Mouse (Mus musculus): ENCODE measurements around the gene Ralgps2. TPM values are rescaled to one million over a fixed set of nuclear protein-coding genes. Genes with fewer than 3 reads are reported as not detected.

Ralgps2 gene
- polyA plus RNA-seq, 1 experiment from 2014 or later, result 71.2 TPM

GRCm38 (mm10) chr1:156777896-156778295 is 161.5 kb downstream of the Ralgps2 start:
- ATAC-seq (ENCODE audit: low FRiP score, low read depth), result no peak
- Histone ChIP-seq H3K27me3 (no peaks in the 10 kb centered on the region), H3K4me1 (peaks cover 69% of the 10 kb centered on the region), H3K4me3 (no peak overlapping the region), H3K9ac (no peak overlapping the region), H3K9me3 (no peaks in the 10 kb centered on the region), H3K4me2 (replicated peaks) (no peak overlapping the region), H3K36me3 (no peaks in the 10 kb centered on the region), H3K27ac (no peak overlapping the region)
- 81% methylated on average over 4 of the region's 4 CpGs for WGBS

GRCm38 (mm10) chr1:156775983-156776382 is 163.4 kb downstream of the Ralgps2 start:
- no peaks in the 10 kb centered on the region for H3K27me3 ChIP-seq
- no peaks in the 10 kb centered on the region for H3K9me3 ChIP-seq
- no peaks in the 10 kb centered on the region for H3K36me3 ChIP-seq
- H3K4me2 ChIP-seq (replicated peaks), result no peak overlapping the region
- ATAC-seq (ENCODE audit: low FRiP score, low read depth), result no peak
- 57% methylated on average over 7 of the region's 7 CpGs for WGBS
- no peak overlapping the region for H3K9ac ChIP-seq
- peaks cover 60% of the 10 kb centered on the region for H3K4me1 ChIP-seq
- no peak overlapping the region for H3K4me3 ChIP-seq
- peak overlapping the region; percentile 39; the same call in 1 of the 2 replicates for H3K27ac ChIP-seq

DNA sequence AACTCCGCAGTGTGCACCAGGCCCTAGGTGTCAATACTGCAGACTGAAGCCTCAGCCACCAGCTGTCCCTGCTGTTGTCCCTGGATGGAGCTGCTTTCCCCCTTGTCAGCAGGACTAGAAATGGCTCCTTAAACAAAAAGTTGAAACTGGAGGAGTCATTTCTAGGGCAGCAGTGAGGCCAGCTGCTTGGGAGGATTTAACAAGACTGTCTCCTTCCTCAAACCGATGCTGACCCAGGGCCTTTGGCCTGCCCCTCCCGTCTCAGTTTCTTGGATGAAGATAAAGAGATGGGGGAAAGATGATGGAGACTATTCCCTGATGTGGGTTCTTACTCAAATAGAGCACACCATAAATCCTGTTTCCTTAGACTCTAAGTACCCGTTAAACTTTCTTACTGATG is 164.2 kb downstream of the Ralgps2 start:
- no peak overlapping the region for H3K9ac ChIP-seq
- no peak for ATAC-seq (ENCODE audit: low FRiP score, low read depth)
- H3K27me3 ChIP-seq, result no peaks in the 10 kb centered on the region
- H3K4me2 ChIP-seq (replicated peaks), result no peak overlapping the region
- H3K4me3 ChIP-seq, result no peak overlapping the region
- 68% methylated on average over 4 of the region's 4 CpGs for WGBS
- H3K36me3 ChIP-seq, result no peaks in the 10 kb centered on the region
- H3K4me1 ChIP-seq, result peaks cover 60% of the 10 kb centered on the region
- peak overlapping the region; percentile 40; the same call in 1 of the 2 replicates for H3K27ac ChIP-seq
- H3K9me3 ChIP-seq, result no peaks in the 10 kb centered on the region

GRCm38 (mm10) chr1:156770845-156771244 is 168.6 kb downstream of the Ralgps2 start:
- Histone ChIP-seq H3K27ac (no peak overlapping the region; the same call in 1 of the 2 replicates), H3K4me1 (peaks cover 45% of the 10 kb centered on the region), H3K36me3 (peaks cover 11% of the 10 kb centered on the region; the same call in 1 of the 2 replicates), H3K4me3 (no peak overlapping the region), H3K27me3 (no peaks in the 10 kb centered on the region), H3K9ac (no peak overlapping the region), H3K9me3 (peaks cover 15% of the 10 kb centered on the region), H3K4me2 (replicated peaks) (no peak overlapping the region)
- 94% methylated on average over 10 of the region's 10 CpGs for WGBS
- ATAC-seq (ENCODE audit: low FRiP score, low read depth), result no peak

- no peak for ATAC-seq (ENCODE audit: low FRiP score, low read depth)
- peak overlapping the region; percentile 84 for H3K27ac ChIP-seq
- peaks cover 11% of the 10 kb centered on the region; the same call in 1 of the 2 replicates for H3K36me3 ChIP-seq
- peaks cover 37% of the 10 kb centered on the region for H3K4me1 ChIP-seq
- peaks cover 15% of the 10 kb centered on the region for H3K9me3 ChIP-seq
- H3K9ac ChIP-seq, result no peak overlapping the region
- no peak overlapping the region; the same call in 1 of the 2 replicates for H3K4me2 ChIP-seq (replicated peaks)
- H3K27me3 ChIP-seq, result no peaks in the 10 kb centered on the region
- WGBS, result 70% methylated on average over 18 of the region's 18 CpGs
- H3K4me3 ChIP-seq, result no peak overlapping the region
Observed at GRCm38 (mm10) chr1:156769621-156770297, 169.7 kb downstream of the Ralgps2 start.

DNA sequence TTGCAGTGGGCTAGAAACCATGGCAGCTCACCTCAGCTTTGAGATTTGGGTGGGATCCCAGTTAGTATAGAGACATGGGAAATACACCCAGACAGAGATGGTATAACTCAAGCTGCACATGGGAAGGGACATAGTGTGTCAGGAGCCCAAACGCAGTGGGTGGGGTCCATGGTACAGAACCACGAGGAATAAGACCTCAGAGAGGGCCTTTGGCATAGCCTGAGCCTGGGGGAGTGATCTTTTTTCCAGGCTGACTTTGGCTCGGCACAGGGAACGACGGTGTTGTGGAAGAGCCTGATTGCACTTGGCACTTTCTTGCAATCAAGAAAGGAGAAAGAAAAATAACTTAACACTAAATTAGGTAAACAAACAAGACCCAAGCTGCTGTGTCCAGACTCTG is 170.3 kb downstream of the Ralgps2 start:
- no peaks in the 10 kb centered on the region for H3K27me3 ChIP-seq
- peaks cover 37% of the 10 kb centered on the region for H3K4me1 ChIP-seq
- no peak overlapping the region for H3K9ac ChIP-seq
- no peak for ATAC-seq (ENCODE audit: low FRiP score, low read depth)
- H3K27ac ChIP-seq, result peak overlapping the region; percentile 84
- H3K36me3 ChIP-seq, result peaks cover 11% of the 10 kb centered on the region; the same call in 1 of the 2 replicates
- 44% methylated on average over 5 of the region's 5 CpGs for WGBS
- peaks cover 15% of the 10 kb centered on the region for H3K9me3 ChIP-seq
- H3K4me2 ChIP-seq (replicated peaks), result no peak overlapping the region
- H3K4me3 ChIP-seq, result no peak overlapping the region

GRCm38 (mm10) chr1:156765311-156765710 is 174.1 kb downstream of the Ralgps2 start:
- H3K4me1 ChIP-seq, result peaks cover 41% of the 10 kb centered on the region
- peaks cover 15% of the 10 kb centered on the region for H3K9me3 ChIP-seq
- H3K9ac ChIP-seq, result no peak overlapping the region
- no peak overlapping the region for H3K4me3 ChIP-seq
- peaks cover 11% of the 10 kb centered on the region; the same call in 1 of the 2 replicates for H3K36me3 ChIP-seq
- 98% methylated on average over 3 of the region's 3 CpGs for WGBS
- H3K27ac ChIP-seq, result no peak overlapping the region
- no peaks in the 10 kb centered on the region for H3K27me3 ChIP-seq
- ATAC-seq (ENCODE audit: low FRiP score, low read depth), result no peak
- no peak overlapping the region for H3K4me2 ChIP-seq (replicated peaks)

- WGBS, result 74% methylated on average over 6 of the region's 6 CpGs
- Histone ChIP-seq H3K9me3 (peaks cover 15% of the 10 kb centered on the region), H3K4me3 (no peak overlapping the region), H3K36me3 (peaks cover 11% of the 10 kb centered on the region; the same call in 1 of the 2 replicates), H3K9ac (no peak overlapping the region), H3K27ac (no peak overlapping the region), H3K4me1 (peaks cover 41% of the 10 kb centered on the region), H3K4me2 (replicated peaks) (no peak overlapping the region), H3K27me3 (no peaks in the 10 kb centered on the region)
- ATAC-seq (ENCODE audit: low FRiP score, low read depth), result no peak
Observed at GRCm38 (mm10) chr1:156764584-156764983, 174.8 kb downstream of the Ralgps2 start.

GRCm38 (mm10) chr1:156763280-156763679 is 176.1 kb downstream of the Ralgps2 start:
- Histone ChIP-seq H3K27me3 (no peaks in the 10 kb centered on the region), H3K27ac (peak overlapping the region; percentile 55; the same call in 1 of the 2 replicates)
- WGBS, result 94% methylated on average over 6 of the region's 6 CpGs

GRCm38 (mm10) chr1:156761430-156761801 is 178.0 kb downstream of the Ralgps2 start:
- Histone ChIP-seq H3K36me3 (0 out of 2 replicates have a peak, but pooled peaks cover 4% of the 10 kb centered on the region), H3K9me3 (peaks cover 6% of the 10 kb centered on the region), H3K4me1 (peaks cover 61% of the 10 kb centered on the region), H3K27me3 (no peaks in the 10 kb centered on the region), H3K4me2 (replicated peaks) (peak overlapping the region; percentile 48), H3K9ac (peak overlapping the region; percentile 43; the same call in 1 of the 2 replicates), H3K4me3 (no peak overlapping the region), H3K27ac (peak overlapping the region; percentile 96)
- 22% methylated on average over 10 of the region's 10 CpGs for WGBS
- peak; percentile 64 for ATAC-seq (ENCODE audit: low FRiP score, low read depth)

More at GRCm38 (mm10) chr1:156763280-156763679, 176.1 kb downstream of the Ralgps2 start:
- Histone ChIP-seq H3K4me1 (peaks cover 47% of the 10 kb centered on the region), H3K9me3 (peaks cover 15% of the 10 kb centered on the region), H3K4me2 (replicated peaks) (no peak overlapping the region), H3K4me3 (no peak overlapping the region), H3K9ac (no peak overlapping the region), H3K36me3 (peaks cover 11% of the 10 kb centered on the region; the same call in 1 of the 2 replicates)
- no peak for ATAC-seq (ENCODE audit: low FRiP score, low read depth)

DNA sequence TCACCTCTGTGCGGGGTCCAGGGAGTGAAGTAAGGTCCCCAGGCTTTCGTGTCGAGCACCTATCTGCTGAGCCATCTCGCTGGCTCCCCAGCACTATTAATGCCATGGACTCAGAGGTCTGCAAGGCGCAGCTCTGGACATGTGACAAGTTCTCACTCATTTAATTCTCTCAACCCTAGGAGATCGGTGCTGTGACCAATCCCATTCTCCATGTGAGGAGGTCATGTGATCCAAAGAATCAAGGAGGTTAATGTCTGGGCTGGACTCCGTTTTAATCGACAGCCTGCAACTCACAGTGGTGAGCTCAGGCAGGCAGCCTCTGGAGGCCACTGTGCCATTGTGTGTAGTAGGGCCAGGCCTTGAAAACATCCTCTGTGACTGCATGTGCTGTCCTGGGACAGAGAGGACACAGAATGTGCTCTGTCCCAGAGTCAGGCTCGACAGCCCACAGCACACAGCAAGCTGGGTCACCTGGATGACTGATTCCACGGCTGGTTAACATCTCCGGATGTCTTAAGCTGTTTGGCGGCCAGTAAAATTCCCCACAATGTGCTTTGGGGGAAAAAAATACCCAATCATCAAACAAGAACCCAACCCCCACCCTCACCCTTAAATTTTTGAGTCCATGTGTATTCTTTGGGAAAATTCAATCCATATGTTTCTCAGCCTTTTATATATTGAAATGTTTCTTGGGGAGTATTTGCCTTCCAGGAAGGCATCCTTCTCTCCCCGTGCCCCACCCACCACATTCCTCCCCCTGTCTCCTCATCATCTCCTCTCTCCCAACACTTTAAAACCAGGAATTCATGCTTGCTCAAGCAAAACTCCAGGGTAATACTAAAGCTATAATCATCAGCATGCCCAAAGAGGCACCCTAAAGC is 178.6 kb downstream of the Ralgps2 start:
- Histone ChIP-seq H3K36me3 (no peaks in the 10 kb centered on the region), H3K9ac (peak overlapping the region; percentile 43; the same call in 1 of the 2 replicates), H3K4me1 (peaks cover 64% of the 10 kb centered on the region), H3K4me2 (replicated peaks) (peak overlapping the region; percentile 48), H3K27ac (peak overlapping the region; percentile 96), H3K9me3 (no peaks in the 10 kb centered on the region), H3K4me3 (no peak overlapping the region), H3K27me3 (no peaks in the 10 kb centered on the region)
- ATAC-seq (ENCODE audit: low FRiP score, low read depth), result peak; percentile 85
- WGBS, result 34% methylated on average over 13 of the region's 13 CpGs

DNA sequence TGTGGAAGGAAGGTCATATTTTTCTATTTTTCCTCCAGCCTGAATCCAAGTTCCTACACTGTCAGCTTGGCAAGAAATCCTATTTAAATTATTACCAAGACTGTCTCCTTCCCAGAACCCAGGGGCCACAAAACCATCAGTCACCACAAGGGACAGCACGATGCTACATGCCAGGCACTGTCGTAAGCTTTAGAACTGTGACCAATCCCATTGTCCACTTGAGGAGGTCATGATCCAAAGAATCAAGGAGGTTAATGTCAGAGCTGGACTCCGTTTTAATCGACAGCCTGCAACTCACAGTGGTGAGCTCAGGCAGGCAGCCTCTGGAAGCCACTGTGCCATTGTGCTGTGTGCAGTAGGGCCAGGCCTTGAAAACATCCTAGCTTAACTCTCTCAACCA is 181.1 kb downstream of the Ralgps2 start:
- Histone ChIP-seq H3K27me3 (no peaks in the 10 kb centered on the region), H3K9me3 (no peaks in the 10 kb centered on the region), H3K4me1 (peaks cover 89% of the 10 kb centered on the region), H3K36me3 (no peaks in the 10 kb centered on the region), H3K4me2 (replicated peaks) (no peak overlapping the region), H3K27ac (peak overlapping the region; percentile 35; the same call in 1 of the 2 replicates), H3K9ac (no peak overlapping the region), H3K4me3 (no peak overlapping the region)
- WGBS, result 48% methylated on average over 4 of the region's 4 CpGs
- ATAC-seq (ENCODE audit: low FRiP score, low read depth), result no peak
